Mouse (Mus musculus) neutrophil, adult 5-6 weeks (primary cell): ENCODE measurements around the gene Abcg2. TPM values are rescaled to one million over a fixed set of nuclear protein-coding genes. Genes with fewer than 3 reads are reported as not detected.
"Not testable (repeated sequence)": the region's sequence is repeated elsewhere in the genome, so short reads cannot be mapped to it uniquely, and the experiment has no call there.

Experiments used
- ATAC-seq: fragments of 151-379, 151-347 bp; 2 replicates; pipeline ENCODE4 v1.8.0; 2017; ENCODE audit warnings: mild to moderate bottlenecking, moderate TSS enrichment; ENCODE audit not compliant: insufficient number of reproducible peaks, poor library complexity, low FRiP score, severe bottlenecking; ENCODE audit errors: extremely low read depth
- total RNA-seq: library from RNA; stranded (forward); fragments of 200-1000 nt; gene quantifications from 2 replicates; pipeline ENCODE4 v1.2.3, GENCODE M21; 2017

The Abcg2 gene
- 2.1 and 3.1 TPM in 2 replicates for total RNA-seq

- not testable (repeated sequence) for ATAC-seq
Observed at GRCm38 (mm10) chr6:58584223-58584622, at the start of gene Abcg2. Abcg2 (plus strand) TSS chr6:58584523.

DNA sequence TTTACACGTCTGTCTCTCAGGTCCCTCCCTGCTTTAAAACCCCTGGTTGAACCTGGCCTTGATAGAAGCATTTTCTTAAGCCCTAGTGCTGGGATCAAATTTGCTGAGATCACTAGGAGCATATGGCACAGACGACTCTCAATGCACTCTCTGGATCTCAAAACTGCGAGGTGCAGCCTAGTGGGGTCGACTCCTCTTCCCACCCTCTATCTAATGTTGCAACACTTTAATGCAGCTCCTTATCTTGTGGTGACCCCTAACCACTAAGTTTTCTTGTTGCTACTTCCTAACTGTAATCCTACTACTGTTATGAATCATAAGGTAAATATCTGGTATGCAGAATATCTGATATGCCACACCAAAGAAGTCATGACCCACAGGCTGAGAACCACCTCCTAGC, 44.1 kb upstream of the Abcg2 start:
- not testable (repeated sequence) for ATAC-seq

DNA sequence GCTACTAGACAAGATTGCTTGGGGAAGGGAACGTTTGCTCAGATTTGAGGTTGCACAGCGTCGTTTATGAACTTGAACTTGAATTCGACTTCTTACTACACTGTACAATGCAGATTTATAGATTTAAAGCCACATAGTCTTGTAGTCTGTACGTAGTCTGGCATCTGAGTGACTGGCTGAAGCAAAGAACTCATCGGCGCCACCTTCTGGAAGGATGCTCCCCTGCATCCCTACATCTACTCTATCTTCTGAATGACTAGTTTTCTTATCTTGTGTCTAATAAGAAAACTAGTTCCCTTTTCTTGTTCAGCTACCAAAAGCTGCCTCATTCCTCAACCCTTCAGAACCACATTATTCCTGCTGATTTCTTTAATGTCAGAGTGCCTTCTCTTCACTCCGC, 41.5 kb upstream of the Abcg2 start:
- ATAC-seq: not testable (repeated sequence)

GRCm38 (mm10) chr6:58544971-58545370, 39.4 kb upstream of the Abcg2 start:
- not testable (repeated sequence) for ATAC-seq

DNA sequence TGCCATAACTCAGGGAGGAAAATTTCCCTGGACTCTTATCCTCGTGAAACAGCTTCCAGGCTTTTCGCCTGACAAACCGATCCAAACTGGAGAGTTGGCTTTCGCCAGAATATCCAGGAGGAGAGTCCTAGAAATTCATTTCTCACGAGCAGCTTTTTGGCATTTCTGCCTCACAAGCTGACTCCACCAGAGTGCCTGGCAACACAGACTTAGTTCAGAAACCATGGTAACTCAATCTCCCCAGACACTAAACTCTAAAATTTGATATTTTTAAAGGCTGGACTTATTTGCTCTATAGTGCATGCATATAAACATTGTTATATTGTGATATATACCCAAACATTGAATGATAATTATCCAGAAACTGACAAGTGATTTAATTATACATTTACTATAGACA, 38.3 kb upstream of the Abcg2 start:
- not testable (repeated sequence) for ATAC-seq

DNA sequence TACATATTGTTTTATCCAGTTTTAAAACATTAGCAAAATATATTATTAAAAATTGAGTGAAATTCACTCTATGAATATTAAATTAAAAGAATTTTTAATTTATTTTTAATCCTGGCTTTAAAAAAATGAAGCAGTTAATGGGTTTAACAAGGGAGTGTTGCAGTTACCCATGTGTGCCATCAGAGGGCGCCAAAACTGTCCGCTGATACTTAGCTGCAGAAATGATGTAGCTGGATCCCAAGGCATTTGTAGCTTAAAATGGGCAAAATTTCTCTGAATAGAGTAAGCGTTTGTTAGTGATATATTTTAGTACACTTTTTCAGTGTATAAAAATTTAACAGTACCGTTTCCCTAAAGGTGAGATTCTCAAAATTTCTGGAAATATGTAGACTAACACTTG, 37.5 kb upstream of the Abcg2 start:
- ATAC-seq: 0 out of 2 replicates have a peak, but pooled peaks have one; percentile 30

GRCm38 (mm10) chr6:58553812-58554211, 30.5 kb upstream of the Abcg2 start:
- ATAC-seq: not testable (repeated sequence)

- peak; percentile 30; the same call in 1 of the 2 replicates for ATAC-seq
Observed at GRCm38 (mm10) chr6:58593987-58594844, 9.9 kb downstream of the Abcg2 start.

DNA sequence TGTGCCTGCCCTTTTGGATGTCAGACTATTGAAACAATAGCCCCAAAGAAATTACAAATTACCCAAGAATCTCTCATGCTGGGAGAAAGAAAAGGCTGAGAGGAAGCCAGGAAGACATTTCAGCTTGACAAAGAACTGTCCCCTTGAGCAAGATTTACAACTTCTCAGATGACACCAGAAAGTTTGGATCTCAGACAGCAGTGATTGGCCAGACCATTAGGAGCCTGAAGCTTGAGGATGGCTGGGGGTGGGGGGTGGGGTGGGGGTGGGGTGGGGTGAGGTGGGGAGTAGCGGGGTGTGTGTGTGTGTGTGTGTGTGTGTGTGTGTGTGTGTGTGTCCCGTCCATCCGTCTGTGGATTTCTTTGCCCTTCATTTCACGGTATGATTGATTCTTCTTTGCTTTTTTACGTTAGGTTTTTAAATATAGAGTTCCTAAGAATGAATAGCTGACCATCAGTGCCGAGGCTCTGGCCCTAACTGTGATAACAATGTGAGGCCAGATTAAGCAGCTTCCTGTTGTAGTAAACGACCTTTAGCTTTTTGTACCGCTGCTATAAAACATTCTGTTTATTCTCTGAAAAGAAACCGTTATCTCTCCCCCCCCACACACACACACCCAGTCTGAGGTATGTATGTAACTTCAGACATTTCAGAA, 11.4 kb downstream of the Abcg2 start:
- not testable (repeated sequence) for ATAC-seq

DNA sequence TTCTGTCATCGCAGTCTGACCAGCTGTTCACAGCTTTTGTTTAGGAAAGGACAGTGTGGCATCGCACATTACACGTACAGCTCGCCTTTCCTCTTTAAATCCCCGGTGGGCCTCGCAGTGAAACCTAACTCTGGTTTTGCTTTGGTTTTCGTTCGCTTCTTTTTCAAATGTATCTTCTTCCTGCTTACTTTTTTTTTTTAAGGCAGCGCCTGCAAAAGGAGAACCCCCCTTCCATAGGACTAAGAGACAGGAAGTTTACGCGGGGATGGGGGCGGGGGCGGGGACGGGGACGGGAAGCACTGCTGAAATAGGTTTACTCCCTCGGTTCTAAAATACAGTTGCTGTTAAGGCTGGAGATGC, 12.0 kb downstream of the Abcg2 start:
- ATAC-seq: peak; percentile 27

- not testable (repeated sequence) for ATAC-seq
Observed at GRCm38 (mm10) chr6:58602119-58602518, 17.8 kb downstream of the Abcg2 start.

GRCm38 (mm10) chr6:58602991-58603390, 18.7 kb downstream of the Abcg2 start:
- not testable (repeated sequence) for ATAC-seq

- ATAC-seq: not testable (repeated sequence)
Observed at GRCm38 (mm10) chr6:58603485-58604090, 19.3 kb downstream of the Abcg2 start.

- no peak for ATAC-seq
Observed at GRCm38 (mm10) chr6:58606642-58607041, 22.3 kb downstream of the Abcg2 start.

GRCm38 (mm10) chr6:58608422-58608821, 24.1 kb downstream of the Abcg2 start:
- no peak for ATAC-seq

- peak; percentile 11; the same call in 1 of the 2 replicates for ATAC-seq
Observed at GRCm38 (mm10) chr6:58609919-58610759, 25.8 kb downstream of the Abcg2 start.

- ATAC-seq: peak; percentile 46
Observed at GRCm38 (mm10) chr6:58610760-58611654, 26.7 kb downstream of the Abcg2 start.

DNA sequence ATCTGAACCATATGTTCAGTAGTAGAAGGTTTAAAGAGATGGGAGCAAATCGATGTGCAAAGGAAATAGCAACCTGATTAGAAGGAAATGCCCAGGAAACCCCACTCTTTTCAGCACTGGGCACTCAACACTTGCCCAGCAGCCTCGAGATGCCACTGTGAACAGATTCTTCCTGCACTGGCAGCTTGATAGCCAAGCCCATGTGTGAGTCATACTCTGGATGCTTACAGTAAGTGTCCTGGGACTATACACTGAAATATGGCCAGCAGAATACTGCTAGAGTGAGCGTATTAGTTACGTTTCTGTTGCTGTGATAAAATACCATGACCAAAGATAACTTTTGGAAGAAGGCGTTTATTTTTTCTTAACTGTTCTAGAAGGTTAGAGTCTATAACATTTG, 39.8 kb downstream of the Abcg2 start:
- ATAC-seq: no peak
